Mouse (Mus musculus) 3T3-L1 (cell line): ENCODE results near the gene Nudt9.
A peak's percentile ranks its signal among the peaks of the same experiment; 100 is the strongest.

Experiments
- DNase-seq: peaks from one replicate; pipeline ENCODE4 v3.0.0-alpha.2; 2015; ENCODE audit warnings: low read depth, low spot score

Nudt9 gene

GRCm38 (mm10) chr5:104036686-104037085, 9.4 kb upstream of the Nudt9 start:
- DNase-seq, result no peak

GRCm38 (mm10) chr5:104039154-104039932, 6.8 kb upstream of the Nudt9 start:
- peak; percentile 62 for DNase-seq

- no peak for DNase-seq
Observed at GRCm38 (mm10) chr5:104042906-104043305, 3.2 kb upstream of the Nudt9 start.

- no peak for DNase-seq
Observed at GRCm38 (mm10) chr5:104043704-104044103, 2.4 kb upstream of the Nudt9 start.

- peak; percentile 44 for DNase-seq
Observed at GRCm38 (mm10) chr5:104047200-104048105, 1.3 kb downstream of the Nudt9 start.

GRCm38 (mm10) chr5:104048139-104048538, 2.0 kb downstream of the Nudt9 start:
- peak; percentile 69 for DNase-seq

- DNase-seq, result peak; percentile 50
Observed at GRCm38 (mm10) chr5:104052956-104053355, 6.8 kb downstream of the Nudt9 start.

- no peak for DNase-seq
Observed at GRCm38 (mm10) chr5:104054938-104055337, 8.8 kb downstream of the Nudt9 start.

- peak; percentile 80 for DNase-seq
Observed at GRCm38 (mm10) chr5:104055816-104056215, 9.7 kb downstream of the Nudt9 start.

- DNase-seq, result peak; percentile 95
Observed at GRCm38 (mm10) chr5:104056295-104056694, 10.2 kb downstream of the Nudt9 start.

- DNase-seq, result no peak
Observed at GRCm38 (mm10) chr5:104058021-104058420, 11.9 kb downstream of the Nudt9 start.

- DNase-seq, result no peak
Observed at GRCm38 (mm10) chr5:104059628-104060027, 13.5 kb downstream of the Nudt9 start.

- DNase-seq, result no peak
Observed at GRCm38 (mm10) chr5:104060429-104060828, 14.3 kb downstream of the Nudt9 start.

- no peak for DNase-seq
Observed at GRCm38 (mm10) chr5:104061936-104062772, 16.0 kb downstream of the Nudt9 start.

- no peak for DNase-seq
Observed at GRCm38 (mm10) chr5:104062773-104063551, 16.9 kb downstream of the Nudt9 start.

GRCm38 (mm10) chr5:104068751-104069150, 22.6 kb downstream of the Nudt9 start:
- DNase-seq, result no peak

GRCm38 (mm10) chr5:104071048-104071447, 24.9 kb downstream of the Nudt9 start:
- no peak for DNase-seq

- peak; percentile 52 for DNase-seq
Observed at GRCm38 (mm10) chr5:104072272-104072886, 26.3 kb downstream of the Nudt9 start.

GRCm38 (mm10) chr5:104073602-104074001, 27.5 kb downstream of the Nudt9 start:
- DNase-seq, result no peak

- peak; percentile 58 for DNase-seq
Observed at GRCm38 (mm10) chr5:104074388-104074787, 28.3 kb downstream of the Nudt9 start.
